Mouse (Mus musculus) myocyte (in vitro differentiated cells): Measurements from ENCODE around the gene Qrfpr.

Experiments
- MAX ChIP-seq: IDR thresholded peaks from one replicate; pipeline ENCODE4 v1.6.1; 2011; ENCODE audit warnings: low read depth, mild to moderate bottlenecking, control low read depth
- MYOG ChIP-seq, 3 experiments: IDR thresholded peaks; one replicate each; pipeline ENCODE4 v1.6.1; 2011; ENCODE audit warnings: control low read depth in 2 of 3, low read depth in 2 of 3, mild to moderate bottlenecking in 2 of 3; ENCODE audit not compliant: insufficient read length in 2 of 3, control insufficient read depth in 1 of 3, insufficient read depth in 1 of 3
- POLR2A ChIP-seq: IDR thresholded peaks from one replicate; pipeline ENCODE4 v1.6.1; 2011; ENCODE audit warnings: low read depth, mild to moderate bottlenecking, control low read depth, moderate library complexity; ENCODE audit not compliant: insufficient read length
- SRF ChIP-seq: IDR thresholded peaks from one replicate; pipeline ENCODE4 v1.6.1; 2011; ENCODE audit warnings: low read depth; ENCODE audit not compliant: control insufficient read depth, insufficient read length
- TCF3 ChIP-seq: IDR thresholded peaks from one replicate; pipeline ENCODE4 v1.6.1; 2011; ENCODE audit warnings: low read depth, control low read depth; ENCODE audit not compliant: insufficient read length
- USF1 ChIP-seq: IDR thresholded peaks from one replicate; pipeline ENCODE4 v1.6.1; 2011; ENCODE audit warnings: low read depth, mild to moderate bottlenecking, control low read depth, moderate library complexity

GRCm38 (mm10) chr3:36221743-36222682 lies at the start of gene Qrfpr:
- TF ChIP-seq POLR2A (no peak), TCF3 (no peak), MYOG (IDR thresholded peaks at IDR 0.05; ENCODE audit: control insufficient read depth in 1 of 3, insufficient read depth in 1 of 3, insufficient read length in 2 of 3, low read depth in 2 of 3) (no peak), MAX (no peak), USF1 (no peak), SRF (no peak)
